Mouse (Mus musculus): ENCODE data around the gene Gm45233. TPM values are rescaled to one million over a fixed set of nuclear protein-coding genes. Genes with fewer than 3 reads are reported as not detected.
"Not testable (repeated sequence)": the region's sequence is repeated elsewhere in the genome, so short reads cannot be mapped to it uniquely, and the experiment has no call there.

The Gm45233 gene
- total RNA-seq (2021) (under 1 TPM; 0.73 to 0.82 TPM), polyA plus RNA-seq (2012; rRNA removed) (2.2 and 4.7 TPM in 2 replicates)
- long read RNA-seq, partial matches to known transcripts, result 0 of 50 reads
- long read RNA-seq, other reads (novel, unspliced or antisense), result 50 of 50 reads

DNA sequence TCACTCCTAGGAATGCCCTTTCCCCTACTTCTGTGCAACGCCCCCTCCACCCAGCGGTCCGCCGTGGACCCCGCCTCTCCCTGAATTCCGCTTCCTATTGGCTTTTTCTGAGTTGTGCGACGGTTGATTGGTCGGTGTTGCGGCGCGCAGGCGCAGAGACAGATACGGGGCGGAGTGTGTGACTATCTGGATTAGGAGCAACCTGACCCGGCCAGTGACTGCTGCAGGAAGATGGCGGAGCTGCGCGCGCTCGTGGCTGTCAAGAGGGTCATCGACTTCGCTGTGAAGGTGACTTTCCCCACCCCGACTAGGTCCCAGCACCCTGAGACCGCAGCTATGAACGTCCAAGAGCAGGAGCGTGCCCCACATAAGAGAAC lies at the start of gene Gm45233, which contains the start of gene Etfb:
Gene Gm45233 (plus strand): TSS at position 212 of the 377 bp plus-strand sequence.
Gene Etfb (plus strand): TSS at position 167 of the 377 bp plus-strand sequence.
- Histone ChIP-seq H3K4me1 (ENCODE audit: control insufficient read depth, insufficient read depth, low read length) (peaks cover 4% of the 10 kb centered on the region; the same call in 1 of the 2 replicates), H3K27ac (peak within 1 kb of the TSS; percentile 98), H3K79me2 (replicated peaks; ENCODE audit: control insufficient read depth, insufficient read depth, low read length) (no peaks in the 10 kb centered on the region; the same call in 1 of the 2 replicates), H3K27me3 (ENCODE audit: control insufficient read depth, insufficient read depth, low read length) (no peaks in the 10 kb centered on the region), H3K4me3 (peak within 1 kb of the TSS; percentile 55), H3K36me3 (ENCODE audit: control insufficient read depth, insufficient read depth, low read length) (no peaks in the 10 kb centered on the region), H3K9ac (ENCODE audit: low read depth, low read length) (peak within 1 kb of the TSS; percentile 80)
- intact Hi-C loops (cut with DNase I), result loop anchor here (5.0 kb wide), 2 partner anchors 132 to 228 kb away; partner anchors contain the start of genes Ctu1 and Zfp715
- under 1% methylated on average over 27 of the region's 27 CpGs for WGBS
- peak; percentile 98 for TF ChIP-seq POLR2A (IDR thresholded peaks at IDR 0.05; ENCODE audit: insufficient read depth, low read depth, low read length)
- 0 out of 2 replicates have a peak, but pooled peaks have one; percentile 66 for TF ChIP-seq EP300 (IDR thresholded peaks at IDR 0.05; ENCODE audit: insufficient read depth, low read depth, low read length)
- no peak for TF ChIP-seq CTCF (IDR thresholded peaks at IDR 0.05)
- DNase-seq, result peak; percentile 92 to 98

DNA sequence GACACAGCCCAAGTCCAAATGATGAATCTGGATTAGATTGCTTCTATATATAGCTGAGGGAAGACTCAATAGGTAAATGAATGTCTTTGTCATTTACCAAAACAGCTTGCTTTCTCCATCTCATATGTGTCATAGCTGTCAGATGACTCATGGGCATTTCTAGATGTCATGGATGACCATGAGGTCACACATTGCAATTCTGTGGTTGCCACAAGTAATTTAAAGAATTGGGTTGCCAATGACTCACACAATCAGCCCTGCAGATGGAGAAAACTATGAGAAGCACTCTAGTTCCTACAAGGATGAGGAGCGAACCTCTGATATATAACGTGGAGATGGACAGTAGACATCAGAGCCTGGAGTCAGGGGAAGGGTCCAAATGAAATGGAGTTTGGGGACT lies 44.4 kb upstream of the Gm45233 start:
- Histone ChIP-seq H3K27me3 (ENCODE audit: control insufficient read depth, insufficient read depth, low read length) (no peaks in the 10 kb centered on the region), H3K4me3 (no peak overlapping the region), H3K79me2 (replicated peaks; ENCODE audit: control insufficient read depth, insufficient read depth, low read length) (no peaks in the 10 kb centered on the region), H3K4me1 (ENCODE audit: control insufficient read depth, insufficient read depth, low read length) (no peaks in the 10 kb centered on the region), H3K36me3 (ENCODE audit: control insufficient read depth, insufficient read depth, low read length) (no peaks in the 10 kb centered on the region), H3K9ac (ENCODE audit: low read depth, low read length) (no peak overlapping the region), H3K27ac (no peak overlapping the region)
- 70% methylated on average over 2 of the region's 2 CpGs for WGBS
- intact Hi-C loops (cut with DNase I), result no loop called here
- DNase-seq, result no peak
- TF ChIP-seq EP300 (IDR thresholded peaks at IDR 0.05; ENCODE audit: insufficient read depth, low read depth, low read length) (no peak), POLR2A (IDR thresholded peaks at IDR 0.05; ENCODE audit: insufficient read depth, low read depth, low read length) (no peak), CTCF (IDR thresholded peaks at IDR 0.05) (no peak)

DNA sequence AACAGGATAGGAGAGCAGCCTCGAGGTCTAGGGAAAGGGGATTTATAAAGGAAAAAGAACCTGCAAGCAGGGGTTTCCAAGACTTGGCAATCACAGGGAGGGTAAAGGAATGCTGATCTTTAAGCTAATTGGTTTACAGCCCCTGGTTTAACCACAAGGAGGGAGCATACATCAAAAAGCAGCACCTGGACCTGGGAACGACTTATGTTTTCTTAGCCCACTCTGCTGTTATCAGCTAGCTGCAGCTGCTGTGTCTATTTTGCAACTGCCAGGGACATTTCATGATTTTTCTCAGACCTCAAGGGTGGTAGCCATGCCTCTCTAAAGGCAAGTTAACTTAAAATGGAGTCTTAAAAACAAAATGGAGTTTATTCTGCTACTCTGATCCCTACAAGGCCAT lies 41.2 kb upstream of the Gm45233 start:
- no peak for TF ChIP-seq POLR2A (IDR thresholded peaks at IDR 0.05; ENCODE audit: insufficient read depth, low read depth, low read length)
- TF ChIP-seq CTCF (IDR thresholded peaks at IDR 0.05), result no peak
- no peak for TF ChIP-seq EP300 (IDR thresholded peaks at IDR 0.05; ENCODE audit: insufficient read depth, low read depth, low read length)

DNA sequence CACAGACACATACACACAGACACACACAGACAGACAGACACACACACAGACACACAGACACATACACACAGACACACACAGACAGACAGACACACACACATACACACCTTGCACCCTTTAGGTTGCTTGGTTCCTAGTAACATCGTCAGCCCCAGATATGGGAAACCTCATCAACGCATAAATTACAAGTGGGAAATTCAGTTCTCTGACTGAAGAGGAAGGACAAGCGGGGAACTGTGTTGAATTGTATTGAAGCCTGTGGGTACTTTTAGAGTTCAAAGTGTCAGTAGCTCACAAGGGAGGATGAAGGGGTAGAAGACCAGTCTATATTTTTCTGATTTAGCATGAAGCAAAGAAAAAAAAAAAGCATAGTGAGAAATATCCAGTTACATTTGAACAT lies 36.4 kb upstream of the Gm45233 start:
- Histone ChIP-seq H3K27ac (no peak overlapping the region), H3K4me3 (no peak overlapping the region), H3K4me1 (ENCODE audit: control insufficient read depth, insufficient read depth, low read length) (no peaks in the 10 kb centered on the region), H3K9ac (ENCODE audit: low read depth, low read length) (no peak overlapping the region), H3K79me2 (replicated peaks; ENCODE audit: control insufficient read depth, insufficient read depth, low read length) (no peaks in the 10 kb centered on the region), H3K27me3 (ENCODE audit: control insufficient read depth, insufficient read depth, low read length) (no peaks in the 10 kb centered on the region), H3K36me3 (ENCODE audit: control insufficient read depth, insufficient read depth, low read length) (no peaks in the 10 kb centered on the region)
- WGBS, result 79% methylated on average over 3 of the region's 3 CpGs
- no peak for TF ChIP-seq CTCF (IDR thresholded peaks at IDR 0.05)
- TF ChIP-seq POLR2A (IDR thresholded peaks at IDR 0.05; ENCODE audit: insufficient read depth, low read depth, low read length), result no peak
- TF ChIP-seq EP300 (IDR thresholded peaks at IDR 0.05; ENCODE audit: insufficient read depth, low read depth, low read length), result no peak
- intact Hi-C loops (cut with DNase I), result no loop called here
- no peak for DNase-seq

More for the DNA sequence above, 41.2 kb upstream of the Gm45233 start:
- no peak for DNase-seq
- H3K4me3 ChIP-seq, result no peak overlapping the region
- no peak overlapping the region for H3K27ac ChIP-seq
- intact Hi-C loops (cut with DNase I), result no loop called here
- H3K36me3 ChIP-seq (ENCODE audit: control insufficient read depth, insufficient read depth, low read length), result no peaks in the 10 kb centered on the region
- H3K9ac ChIP-seq (ENCODE audit: low read depth, low read length), result no peak overlapping the region
- no peaks in the 10 kb centered on the region for H3K79me2 ChIP-seq (replicated peaks; ENCODE audit: control insufficient read depth, insufficient read depth, low read length)
- no peaks in the 10 kb centered on the region for H3K4me1 ChIP-seq (ENCODE audit: control insufficient read depth, insufficient read depth, low read length)
- 17% methylated on average over 2 of the region's 2 CpGs for WGBS
- H3K27me3 ChIP-seq (ENCODE audit: control insufficient read depth, insufficient read depth, low read length), result no peaks in the 10 kb centered on the region

DNA sequence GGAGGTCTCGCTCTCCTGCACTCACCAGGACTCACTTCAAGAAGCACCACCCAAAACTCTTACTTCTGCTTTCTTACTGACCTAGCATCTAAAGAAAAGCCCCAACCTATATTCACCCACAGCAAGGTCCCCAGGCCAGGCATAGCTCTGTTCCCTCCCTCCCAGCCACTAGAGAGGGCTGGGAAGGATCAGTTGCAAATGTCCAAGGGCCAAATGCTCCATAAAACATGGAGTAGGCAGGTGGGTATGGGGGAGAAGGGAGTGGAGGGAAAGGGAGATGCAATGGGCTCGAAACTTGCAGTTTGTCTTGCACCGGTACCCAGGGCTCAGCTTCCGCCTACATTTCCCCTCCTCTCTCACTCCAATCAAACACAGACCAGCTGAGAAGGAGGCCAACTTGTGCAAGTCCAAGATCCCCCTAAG lies 35.8 kb upstream of the Gm45233 start, which contains the start of gene Siglecg:
Gene Siglecg (plus strand): TSS at position 74 of the 423 bp plus-strand sequence.
- H3K36me3 ChIP-seq (ENCODE audit: control insufficient read depth, insufficient read depth, low read length), result no peaks in the 10 kb centered on the region
- intact Hi-C loops (cut with DNase I), result no loop called here
- 57% methylated on average over 4 of the region's 4 CpGs for WGBS
- H3K79me2 ChIP-seq (replicated peaks; ENCODE audit: control insufficient read depth, insufficient read depth, low read length), result no peaks in the 10 kb centered on the region
- no peaks in the 10 kb centered on the region for H3K4me1 ChIP-seq (ENCODE audit: control insufficient read depth, insufficient read depth, low read length)
- no peak within 1 kb of the TSS for H3K9ac ChIP-seq (ENCODE audit: low read depth, low read length)
- TF ChIP-seq EP300 (IDR thresholded peaks at IDR 0.05; ENCODE audit: insufficient read depth, low read depth, low read length), result no peak
- TF ChIP-seq CTCF (IDR thresholded peaks at IDR 0.05), result no peak
- no peak for TF ChIP-seq POLR2A (IDR thresholded peaks at IDR 0.05; ENCODE audit: insufficient read depth, low read depth, low read length)
- H3K27me3 ChIP-seq (ENCODE audit: control insufficient read depth, insufficient read depth, low read length), result no peaks in the 10 kb centered on the region
- no peak within 1 kb of the TSS for H3K4me3 ChIP-seq
- DNase-seq, result peak in 1 of 2 experiments; percentile 7
- no peak within 1 kb of the TSS for H3K27ac ChIP-seq

DNA sequence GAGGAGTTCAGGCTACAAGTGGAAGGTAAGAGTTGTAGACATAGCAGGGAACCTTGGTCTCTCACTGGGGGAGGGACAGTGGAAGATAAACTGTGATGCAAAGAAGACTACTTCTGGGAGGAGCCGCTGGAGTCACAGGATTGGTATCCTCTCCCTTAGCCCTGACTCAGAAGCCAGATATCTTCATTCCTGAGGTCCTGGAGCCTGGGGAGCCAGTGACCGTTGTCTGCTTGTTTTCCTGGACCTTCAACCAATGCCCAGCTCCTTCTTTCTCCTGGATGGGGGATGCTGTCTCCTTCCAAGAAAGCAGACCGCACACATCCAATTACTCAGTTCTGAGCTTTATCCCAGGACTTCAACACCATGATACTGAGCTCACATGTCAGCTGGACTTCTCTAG lies 34.8 kb upstream of the Gm45233 start:
- H3K79me2 ChIP-seq (replicated peaks; ENCODE audit: control insufficient read depth, insufficient read depth, low read length), result no peaks in the 10 kb centered on the region
- no peaks in the 10 kb centered on the region for H3K4me1 ChIP-seq (ENCODE audit: control insufficient read depth, insufficient read depth, low read length)
- no peak overlapping the region for H3K27ac ChIP-seq
- H3K9ac ChIP-seq (ENCODE audit: low read depth, low read length), result no peak overlapping the region
- H3K27me3 ChIP-seq (ENCODE audit: control insufficient read depth, insufficient read depth, low read length), result no peaks in the 10 kb centered on the region
- intact Hi-C loops (cut with DNase I), result no loop called here
- H3K36me3 ChIP-seq (ENCODE audit: control insufficient read depth, insufficient read depth, low read length), result no peaks in the 10 kb centered on the region
- TF ChIP-seq POLR2A (IDR thresholded peaks at IDR 0.05; ENCODE audit: insufficient read depth, low read depth, low read length) (no peak), CTCF (IDR thresholded peaks at IDR 0.05) (no peak), EP300 (IDR thresholded peaks at IDR 0.05; ENCODE audit: insufficient read depth, low read depth, low read length) (no peak)
- no peak for DNase-seq
- no peak overlapping the region for H3K4me3 ChIP-seq
- 57% methylated on average over 3 of the region's 3 CpGs for WGBS

DNA sequence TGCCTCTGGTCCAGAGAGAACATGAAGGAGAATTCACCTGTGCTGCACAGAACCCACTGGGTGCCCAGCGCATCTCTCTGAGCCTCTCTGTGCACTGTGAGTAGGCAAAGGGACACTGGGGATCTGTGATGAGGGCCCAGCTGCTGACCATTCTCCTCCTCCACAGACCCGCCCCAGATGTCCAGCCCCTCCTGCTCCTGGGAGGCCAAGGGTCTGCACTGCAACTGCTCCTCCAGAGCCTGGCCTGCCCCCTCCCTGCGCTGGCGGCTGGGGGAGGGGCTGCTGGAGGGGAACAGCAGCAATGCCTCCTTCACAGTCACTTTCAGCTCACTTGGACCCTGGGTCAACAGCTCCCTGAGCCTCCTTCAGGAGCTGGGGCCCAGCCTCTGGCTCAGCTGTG lies 32.2 kb upstream of the Gm45233 start:
- 39% methylated on average over 4 of the region's 4 CpGs for WGBS
- H3K4me3 ChIP-seq; H3K27ac ChIP-seq; H3K79me2 ChIP-seq (replicated peaks; ENCODE audit: control insufficient read depth, insufficient read depth, low read length); DNase-seq; H3K4me1 ChIP-seq (ENCODE audit: control insufficient read depth, insufficient read depth, low read length); H3K36me3 ChIP-seq (ENCODE audit: control insufficient read depth, insufficient read depth, low read length); H3K9ac ChIP-seq (ENCODE audit: low read depth, low read length); intact Hi-C loops (cut with DNase I); H3K27me3 ChIP-seq (ENCODE audit: control insufficient read depth, insufficient read depth, low read length): not testable (repeated sequence)

Measured in heart, adult 2 months (tissue).